Mouse (Mus musculus): ENCODE data around the gene Gm11361.

DNA sequence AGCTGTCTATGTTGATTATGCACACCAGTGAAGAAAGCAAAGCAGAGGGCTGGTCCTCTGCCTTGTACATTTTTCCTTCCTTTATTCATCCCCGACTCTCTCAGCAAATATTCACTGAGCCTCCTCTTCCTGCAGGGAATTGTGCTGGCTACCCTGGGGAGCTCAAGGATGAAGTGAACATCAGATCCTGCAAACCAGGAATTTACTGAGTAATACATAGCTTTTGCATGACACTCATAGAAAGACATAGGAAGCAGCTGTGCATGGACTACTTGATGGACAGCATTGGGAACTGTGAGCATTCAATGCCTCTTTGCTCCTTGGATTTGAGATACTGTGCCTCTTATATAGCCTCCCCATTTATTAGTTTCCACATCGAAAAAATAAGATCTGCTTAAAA lies 40.2 kb downstream of the Gm11361 start:
- no peak for TF ChIP-seq CTCF (IDR thresholded peaks at IDR 0.05)
- TF ChIP-seq EP300 (IDR thresholded peaks at IDR 0.05; ENCODE audit: insufficient read depth, low read depth, low read length): no peak
- no peak for TF ChIP-seq POLR2A (IDR thresholded peaks at IDR 0.05; ENCODE audit: insufficient read depth, low read depth, low read length)

Data from heart, adult 2 months (tissue).